Mouse (Mus musculus) pancreas, adult 10 weeks (tissue): Measurements from ENCODE around the gene Melk. TPM values are rescaled to one million over a fixed set of nuclear protein-coding genes. Genes with fewer than 3 reads are reported as not detected.

Experiments used
- polyA plus RNA-seq: library from polyadenylated mRNA; stranded (reverse); fragments of 350-450 nt; fragmentation: Illumina TruSeq; extraction: RNeasy Lipid Tissue Mini Kit (QIAGEN cat#74804); gene quantifications from one replicate; pipeline ENCODE4 v1.2.3, GENCODE M21; 2015; ENCODE audit warnings: low read depth, low replicate concordance; ENCODE audit not compliant: insufficient read depth

Melk gene
- not detected for polyA plus RNA-seq

DNA sequence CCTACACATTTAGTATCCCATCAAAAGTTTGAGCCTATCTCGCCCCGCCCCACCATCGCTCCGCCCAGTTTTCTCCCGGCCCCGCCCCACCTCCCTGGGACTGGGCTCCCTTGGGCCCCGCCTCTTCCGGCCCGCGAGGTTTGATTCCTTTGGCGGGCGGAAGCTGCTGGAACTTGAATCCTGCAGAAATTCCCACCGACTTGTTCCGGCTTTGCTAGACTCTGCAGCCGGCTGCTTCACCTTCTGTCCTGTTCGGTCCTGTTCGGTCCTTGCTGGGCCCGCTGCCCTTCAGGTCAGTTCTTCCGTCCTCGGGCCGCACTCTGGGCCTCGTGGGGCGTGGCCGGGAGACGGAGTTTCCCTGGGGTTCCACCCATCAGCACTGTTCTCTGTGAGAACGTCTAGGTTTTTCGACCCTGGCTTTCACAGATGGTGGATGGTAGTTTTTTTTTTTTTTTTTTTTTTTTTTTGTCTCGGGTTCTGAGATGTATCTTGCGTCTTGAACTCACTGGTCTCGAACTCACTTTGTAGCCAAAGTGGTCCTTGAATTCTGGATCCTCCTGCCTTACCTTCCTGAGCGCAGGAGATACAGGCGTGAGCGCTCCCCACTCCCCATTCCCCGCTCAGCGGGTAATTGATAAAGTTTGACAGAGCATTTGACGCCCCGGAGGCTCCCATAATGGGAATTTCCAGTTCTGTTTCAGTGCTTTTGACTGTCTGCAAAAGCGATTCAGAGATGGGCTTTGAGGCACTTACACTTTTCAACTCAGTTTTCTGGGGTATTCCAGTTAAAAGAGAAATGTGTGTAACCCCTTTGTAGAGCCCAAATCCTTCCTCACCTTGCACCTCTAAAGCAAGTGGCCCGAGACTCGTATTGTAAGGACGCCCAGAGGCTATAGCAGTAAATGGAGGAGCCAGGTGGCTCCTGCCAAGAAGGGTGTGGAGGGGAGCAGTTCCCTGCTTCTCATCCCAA lies at the start of gene Melk:
Gene Melk, plus strand, starts transcription at position 96 of the 970 bp plus-strand sequence.

Other genes starting within 250 kb of the Melk start
- gene Gne, start 216.7 kb upstream of the Melk start, polyA plus RNA-seq = 6.8 TPM
- 7.6 TPM for gene Rnf38, start 67.1 kb upstream of the Melk start, polyA plus RNA-seq